Mouse (Mus musculus): ENCODE results near the gene Glis2. TPM values are rescaled to one million over a fixed set of nuclear protein-coding genes. Genes with fewer than 3 reads are reported as not detected.
A peak's percentile ranks its signal among the peaks of the same experiment; 100 is the strongest.

Glis2 gene
- 40.3 and 43.3 TPM in 2 replicates for polyA plus RNA-seq (2012; rRNA removed)

GRCm38 (mm10) chr16:4593971-4594813, at the start of gene Glis2:
Gene Glis2 (plus strand): TSS chr16:4594713.
- no peak for DNase-seq (ENCODE audit: low spot score)

DNA sequence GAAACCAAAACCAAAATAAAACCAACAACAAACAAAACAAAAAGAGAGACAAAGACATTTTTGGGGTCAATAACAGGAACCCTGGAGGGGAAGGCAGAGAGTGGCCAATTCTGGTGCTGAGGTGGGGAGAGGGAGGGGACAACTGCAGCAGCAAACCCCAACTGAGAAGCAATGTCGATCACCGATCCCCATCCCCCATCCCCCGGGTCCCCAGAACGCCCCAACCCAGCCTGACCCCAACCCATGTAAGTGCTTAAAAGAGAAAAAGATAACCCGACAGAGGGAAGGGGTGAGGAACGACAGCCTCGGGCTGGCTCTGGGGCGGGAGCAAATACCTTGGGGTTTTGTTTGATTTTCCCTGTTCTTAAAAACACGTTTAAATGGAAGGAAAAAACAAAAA, 49.7 kb upstream of the Glis2 start:
- DNase-seq (ENCODE audit: low spot score): no peak

DNA sequence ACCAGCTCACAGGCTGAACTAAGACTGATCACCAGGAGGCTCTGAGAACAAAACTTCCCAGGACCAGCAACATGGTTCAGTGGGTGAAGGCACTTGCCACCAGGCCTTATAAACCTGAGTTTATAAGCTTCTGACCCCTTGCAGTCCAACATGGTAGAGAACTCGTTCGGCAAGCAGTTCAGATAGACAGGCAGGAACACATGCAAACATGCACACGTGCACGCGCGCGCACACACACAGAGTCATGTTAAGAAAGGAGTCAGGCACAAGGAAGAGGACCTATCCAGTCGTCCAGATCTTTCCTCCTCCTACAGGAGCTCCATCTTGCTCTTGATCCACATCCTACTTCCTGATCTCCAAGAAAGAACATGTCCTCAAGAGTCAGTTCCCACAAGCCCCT, 47.7 kb upstream of the Glis2 start:
- no peak for DNase-seq (ENCODE audit: low spot score)

DNA sequence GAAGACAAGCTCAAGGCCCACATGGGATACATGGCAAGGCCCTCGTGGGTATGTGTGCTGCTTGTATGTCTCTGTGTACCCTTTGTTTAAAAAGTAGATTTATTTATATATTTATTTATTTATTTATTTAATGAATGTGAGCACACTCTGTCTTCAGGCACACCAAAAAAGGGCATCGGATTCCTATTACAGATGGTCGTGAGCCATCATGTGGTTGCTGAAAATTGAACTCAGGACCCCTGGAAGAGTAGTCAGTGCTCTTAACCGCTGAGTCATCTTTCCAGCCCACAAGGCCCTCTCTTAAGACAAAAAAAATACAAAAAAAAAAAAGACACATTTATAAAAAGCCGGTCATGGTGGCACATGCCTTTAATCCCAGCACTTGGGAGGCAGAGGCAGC, 46.9 kb upstream of the Glis2 start:
- DNase-seq (ENCODE audit: low spot score): no peak

- no peak for DNase-seq (ENCODE audit: low spot score)
Observed at GRCm38 (mm10) chr16:4548953-4549688, 45.4 kb upstream of the Glis2 start.

DNA sequence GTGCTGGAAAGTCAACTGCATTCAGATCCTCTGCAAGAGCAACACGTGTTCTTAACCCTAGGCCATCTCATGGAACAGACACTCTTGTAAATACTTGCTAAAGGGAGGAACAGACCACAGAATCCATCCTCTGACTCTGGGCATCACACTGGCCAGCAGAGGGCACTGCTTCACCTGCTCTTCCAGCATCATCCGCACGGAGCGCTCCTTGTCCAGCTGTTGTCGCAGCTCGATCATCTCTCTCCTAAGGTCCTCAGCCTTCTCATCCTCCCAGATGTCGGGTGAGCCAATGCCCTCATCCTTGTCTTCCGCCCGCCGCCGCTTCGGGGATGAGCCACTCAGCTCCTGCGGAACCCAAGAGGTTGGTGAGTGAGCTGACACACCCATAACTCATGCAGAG, 43.5 kb upstream of the Glis2 start:
- DNase-seq (ENCODE audit: low spot score): no peak

DNA sequence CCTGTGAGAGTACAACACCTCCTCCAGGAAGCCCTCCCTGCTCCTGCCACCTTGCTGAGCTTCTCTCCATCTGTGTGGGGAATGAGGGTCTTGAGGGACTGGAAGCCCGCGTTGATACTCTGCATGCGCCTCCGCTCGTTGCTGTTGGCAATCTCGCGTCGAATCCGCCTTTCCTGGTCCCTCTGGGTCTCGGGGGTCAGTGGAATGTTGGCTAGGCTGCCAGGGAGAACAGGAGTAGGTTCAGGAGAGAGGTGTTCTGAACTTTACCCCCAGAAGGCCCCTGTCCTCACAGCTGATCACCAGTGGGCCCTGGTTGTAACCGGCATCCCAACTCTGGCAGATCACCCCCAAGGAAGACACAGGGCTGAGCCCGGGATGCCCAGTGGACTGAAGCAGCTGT, 42.6 kb upstream of the Glis2 start:
- DNase-seq (ENCODE audit: low spot score): no peak

DNA sequence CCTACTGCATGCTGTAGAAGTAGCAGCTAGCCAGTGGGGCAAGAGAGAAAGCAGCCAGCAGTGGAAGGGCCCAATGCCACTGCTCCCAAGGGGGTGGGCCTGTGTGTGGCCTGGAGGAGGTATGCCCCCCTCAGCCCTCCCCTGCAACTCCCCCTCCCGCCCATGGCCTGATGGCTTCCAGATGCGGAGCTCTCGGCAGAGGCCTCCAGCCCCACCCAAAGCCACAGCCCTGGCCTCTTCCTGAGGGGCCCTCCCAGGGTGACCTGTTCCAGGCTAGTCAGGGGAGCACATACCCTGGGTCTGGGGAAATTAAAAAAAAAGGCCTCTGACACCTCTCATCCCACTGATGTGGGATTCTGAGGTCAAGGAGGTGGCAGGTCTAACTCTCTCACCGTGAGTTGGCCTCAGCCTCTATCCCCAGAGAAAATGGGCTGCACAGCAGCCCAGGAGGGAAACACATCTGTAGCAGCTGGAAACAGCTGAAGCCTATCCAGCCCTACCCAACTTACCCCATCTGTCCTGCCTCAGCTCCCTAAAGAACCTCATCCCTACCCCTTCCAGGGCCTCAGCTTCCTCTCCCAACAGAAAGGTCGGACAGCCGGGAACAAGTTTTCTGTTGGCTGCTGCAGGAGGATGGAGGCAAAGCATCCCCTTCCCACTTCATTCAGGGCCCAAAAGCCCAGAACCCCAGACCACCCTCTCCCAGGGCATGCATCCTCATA, 41.5 kb upstream of the Glis2 start:
- DNase-seq (ENCODE audit: low spot score): no peak

DNA sequence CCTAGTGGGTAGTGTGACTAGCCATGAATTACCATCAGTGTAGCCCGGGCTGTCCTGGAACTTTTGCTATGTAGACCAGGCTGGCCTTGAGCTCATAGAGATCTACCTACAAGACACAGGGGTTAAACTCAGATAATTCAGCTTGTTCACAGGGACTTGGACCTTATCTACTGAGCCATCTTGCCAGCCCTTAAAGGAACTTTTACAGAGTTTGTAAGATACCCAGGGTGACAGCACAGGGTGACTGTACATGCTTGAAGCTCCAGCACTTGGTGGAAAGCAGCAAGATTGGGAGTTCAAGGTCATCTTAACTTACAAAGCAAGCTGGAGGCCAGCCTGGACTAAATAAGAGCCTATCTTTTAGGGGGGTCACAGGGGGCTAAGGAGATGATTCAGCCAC, 39.0 kb upstream of the Glis2 start:
- no peak for DNase-seq (ENCODE audit: low spot score)

DNA sequence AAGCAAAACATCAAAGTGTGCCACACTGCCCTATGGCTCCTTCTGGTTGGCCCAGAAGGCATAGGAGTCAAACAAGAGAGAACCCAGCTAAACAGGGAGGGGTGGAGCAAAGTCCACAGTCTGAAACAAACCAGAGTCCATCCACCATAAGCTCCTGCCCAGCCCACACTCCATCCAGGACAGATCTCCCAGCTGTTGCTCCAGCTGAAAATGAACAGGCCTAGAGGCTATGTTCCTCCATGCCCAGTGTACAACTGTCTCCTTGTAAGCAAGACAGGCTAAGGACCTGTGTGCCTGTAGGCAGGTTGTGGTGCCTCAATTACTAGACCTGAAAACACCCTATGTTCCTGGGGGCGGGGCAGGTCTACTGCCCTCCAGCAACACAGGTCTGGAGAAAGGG, 37.4 kb upstream of the Glis2 start:
- DNase-seq (ENCODE audit: low spot score): no peak

- DNase-seq (ENCODE audit: low spot score): peak; percentile 69
Observed at GRCm38 (mm10) chr16:4557949-4558348, 36.6 kb upstream of the Glis2 start.

DNA sequence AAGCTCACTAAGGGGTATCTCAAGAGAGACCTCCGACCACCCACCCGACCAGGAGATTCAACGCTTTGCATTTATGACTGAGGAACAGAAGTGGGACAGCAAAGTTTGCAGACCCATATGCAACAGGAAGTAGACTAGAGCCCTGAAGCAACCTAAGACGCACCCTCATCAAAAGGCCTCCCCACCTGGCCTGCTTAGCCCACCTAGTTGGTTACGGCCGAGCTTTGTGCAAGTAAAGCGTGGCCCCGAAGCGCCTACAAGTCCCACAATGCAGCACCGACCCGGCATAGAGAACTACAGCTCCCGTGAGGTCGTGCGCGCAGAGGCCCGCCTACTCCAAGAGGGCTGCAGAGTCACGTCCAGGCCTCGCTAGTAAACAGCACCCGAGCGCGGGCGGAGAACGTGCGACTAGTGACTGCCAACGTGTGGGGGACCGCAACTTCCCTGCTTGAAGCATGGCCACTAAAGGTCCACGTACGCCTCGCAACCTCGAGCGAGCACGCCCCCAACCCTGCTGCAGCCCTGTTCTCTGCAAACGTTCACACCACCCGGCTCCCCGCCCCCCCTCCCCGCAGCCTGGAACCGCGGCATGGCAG, 36.0 kb upstream of the Glis2 start:
- peak; percentile 78 for DNase-seq (ENCODE audit: low spot score)

DNA sequence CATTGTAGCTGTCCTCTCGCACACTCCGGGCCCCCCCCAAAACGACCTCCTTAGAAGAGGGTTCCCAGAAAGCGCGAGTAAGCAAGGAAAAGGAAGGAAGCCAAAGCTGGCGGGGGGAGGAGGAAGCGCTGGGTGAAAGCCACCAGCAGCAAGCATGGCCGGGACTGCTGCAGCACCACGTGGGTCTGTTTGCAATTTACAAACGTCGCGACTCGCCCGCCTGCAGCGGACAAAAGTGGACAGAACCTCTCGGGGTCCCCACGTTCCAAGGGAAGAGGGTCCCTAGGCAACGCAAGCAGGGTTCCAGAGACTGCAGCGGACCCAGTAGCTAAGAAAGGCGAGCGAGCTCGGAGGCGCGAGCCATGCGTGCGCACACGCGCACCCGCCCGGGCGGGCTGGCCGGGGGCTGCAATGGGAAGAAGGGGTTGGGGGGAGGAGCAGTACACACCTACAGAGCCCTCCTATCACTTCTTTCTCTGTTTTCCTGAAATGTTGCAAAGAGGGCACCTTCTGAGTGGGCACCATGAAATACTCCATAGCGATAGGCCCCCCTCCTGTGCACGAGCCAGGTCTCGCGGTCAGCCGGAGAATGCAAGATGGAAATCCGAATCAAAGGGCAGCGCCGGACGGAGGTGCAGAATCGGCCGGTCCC, 35.4 kb upstream of the Glis2 start:
- DNase-seq (ENCODE audit: low spot score): peak; percentile 54

DNA sequence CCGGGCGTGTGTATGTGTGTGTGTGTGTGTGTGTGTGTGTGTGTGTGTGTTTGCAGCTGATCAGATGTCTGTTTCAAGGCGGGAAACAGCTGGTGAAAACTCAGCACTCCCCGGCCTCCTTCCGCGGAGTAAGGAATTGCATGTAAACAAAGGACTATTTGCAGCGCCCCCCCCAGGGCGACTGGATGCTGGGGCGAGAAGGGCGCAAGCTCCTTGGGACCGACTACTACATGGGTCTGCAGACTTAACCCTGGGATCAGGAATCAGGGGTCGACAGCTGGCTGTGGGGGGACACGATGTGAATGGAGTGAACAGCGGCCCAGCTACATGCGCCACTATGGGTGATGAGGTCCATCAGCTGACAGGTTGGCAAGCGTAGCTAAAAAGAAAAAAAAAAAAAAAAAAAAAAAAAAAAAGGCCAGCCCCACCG, 34.8 kb upstream of the Glis2 start, which contains the start of gene Tfap4:
Tfap4 (minus strand) TSS at position 140 of the 430 bp plus-strand sequence.
- peak; percentile 70 for DNase-seq (ENCODE audit: low spot score)

DNA sequence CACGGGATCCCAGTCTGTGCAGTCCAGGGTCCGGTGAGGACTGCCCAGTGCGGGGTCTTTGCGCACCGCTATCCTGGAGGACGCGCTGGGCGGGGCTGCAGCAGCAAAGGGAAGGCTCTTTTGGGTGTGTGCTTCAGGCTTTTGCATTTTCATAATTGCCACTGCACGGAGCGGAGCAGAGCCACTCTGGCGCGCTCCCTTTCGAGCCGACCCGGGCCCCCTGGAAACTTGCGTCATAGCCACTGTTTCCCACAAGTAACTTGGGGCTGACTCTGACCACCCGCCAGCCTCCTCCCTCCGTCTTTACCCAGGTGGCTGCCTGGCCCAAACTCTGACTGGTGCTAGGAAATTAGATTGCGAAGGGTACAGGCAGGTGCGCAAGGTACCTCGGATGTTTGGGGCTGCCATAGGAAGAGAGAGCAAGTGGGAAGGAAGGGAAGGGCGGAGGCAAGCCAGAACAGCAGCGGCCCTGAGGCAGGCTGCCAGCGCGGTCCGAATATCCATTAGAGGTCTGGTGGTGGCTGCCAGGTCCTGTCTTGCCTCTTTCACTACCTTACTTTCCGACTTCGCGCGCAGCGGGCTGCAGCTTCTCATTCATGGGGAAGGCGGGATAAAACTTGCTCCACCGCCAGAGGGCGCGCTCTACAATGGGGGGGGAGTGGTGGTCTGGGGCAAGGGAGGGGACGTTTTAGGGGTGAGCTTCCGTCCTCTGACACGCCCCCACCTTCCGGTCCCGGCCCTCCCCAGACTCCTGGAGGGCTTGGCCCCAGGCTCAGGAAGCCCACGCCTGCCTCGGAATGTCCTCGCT, 34.2 kb upstream of the Glis2 start:
- peak; percentile 71 for DNase-seq (ENCODE audit: low spot score)

GRCm38 (mm10) chr16:4567912-4568311, 26.6 kb upstream of the Glis2 start:
- DNase-seq (ENCODE audit: low spot score): peak; percentile 64

GRCm38 (mm10) chr16:4570737-4571136, 23.8 kb upstream of the Glis2 start:
- DNase-seq (ENCODE audit: low spot score): no peak

GRCm38 (mm10) chr16:4576038-4576437, 18.5 kb upstream of the Glis2 start:
- DNase-seq (ENCODE audit: low spot score): no peak

GRCm38 (mm10) chr16:4576873-4577272, 17.6 kb upstream of the Glis2 start:
- no peak for DNase-seq (ENCODE audit: low spot score)

GRCm38 (mm10) chr16:4578630-4579029, 15.9 kb upstream of the Glis2 start:
- DNase-seq (ENCODE audit: low spot score): no peak

Data from urinary bladder, adult 2 months (tissue).